Mouse (Mus musculus): ENCODE data around the gene Gramd1b. TPM values are rescaled to one million over a fixed set of nuclear protein-coding genes. Genes with fewer than 3 reads are reported as not detected.
A peak's percentile ranks its signal among the peaks of the same experiment; 100 is the strongest.

Gene Gramd1b
- total RNA-seq, 1 experiment from 2014 or later: 22.2 TPM

GRCm38 (mm10) chr9:40389175-40389574 is 142.0 kb downstream of the Gramd1b start:
- no peak for ATAC-seq (ENCODE audit: extremely low read depth, insufficient number of reproducible peaks, low FRiP score, poor library complexity, severe bottlenecking)

DNA sequence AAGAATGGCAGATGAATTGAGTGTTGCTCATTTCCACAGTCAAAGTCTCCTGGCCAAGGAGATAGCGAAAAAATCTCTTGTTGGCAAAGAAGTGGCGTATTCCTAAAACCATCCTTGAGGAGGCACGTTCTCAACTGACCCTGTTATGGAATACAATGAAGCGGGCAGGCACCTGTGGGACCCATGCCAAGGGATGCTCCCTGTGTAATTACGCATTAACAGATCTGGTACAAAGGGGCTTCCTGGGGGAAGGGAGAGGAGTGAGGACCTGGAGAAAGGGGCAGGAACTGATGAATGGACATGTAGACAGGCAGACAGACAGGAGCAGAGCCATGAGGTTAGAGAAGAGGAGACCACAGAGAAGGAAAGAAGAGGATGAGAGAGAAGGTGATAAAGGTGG is 146.4 kb downstream of the Gramd1b start:
- no peak for ATAC-seq (ENCODE audit: extremely low read depth, insufficient number of reproducible peaks, low FRiP score, poor library complexity, severe bottlenecking)

DNA sequence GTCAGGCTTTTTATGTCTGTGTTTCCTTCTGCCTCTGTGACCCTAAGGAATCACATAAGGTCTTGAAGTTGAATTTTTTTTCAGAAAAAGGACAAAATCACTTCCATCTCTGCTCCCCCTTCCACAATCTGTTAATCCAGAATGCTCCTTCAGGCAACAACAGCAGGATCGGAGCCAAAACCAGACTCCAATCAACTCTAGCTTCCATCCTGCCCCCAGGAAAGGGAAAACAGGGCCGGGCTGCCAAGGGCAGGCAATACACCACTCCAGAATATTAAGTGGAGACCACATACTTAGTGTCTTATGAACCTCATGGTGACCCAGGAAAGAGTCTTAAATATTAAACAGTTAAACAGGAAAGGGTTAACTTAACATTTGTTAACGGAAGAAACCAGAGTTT is 148.7 kb downstream of the Gramd1b start:
- no peak for ATAC-seq (ENCODE audit: extremely low read depth, insufficient number of reproducible peaks, low FRiP score, poor library complexity, severe bottlenecking)

DNA sequence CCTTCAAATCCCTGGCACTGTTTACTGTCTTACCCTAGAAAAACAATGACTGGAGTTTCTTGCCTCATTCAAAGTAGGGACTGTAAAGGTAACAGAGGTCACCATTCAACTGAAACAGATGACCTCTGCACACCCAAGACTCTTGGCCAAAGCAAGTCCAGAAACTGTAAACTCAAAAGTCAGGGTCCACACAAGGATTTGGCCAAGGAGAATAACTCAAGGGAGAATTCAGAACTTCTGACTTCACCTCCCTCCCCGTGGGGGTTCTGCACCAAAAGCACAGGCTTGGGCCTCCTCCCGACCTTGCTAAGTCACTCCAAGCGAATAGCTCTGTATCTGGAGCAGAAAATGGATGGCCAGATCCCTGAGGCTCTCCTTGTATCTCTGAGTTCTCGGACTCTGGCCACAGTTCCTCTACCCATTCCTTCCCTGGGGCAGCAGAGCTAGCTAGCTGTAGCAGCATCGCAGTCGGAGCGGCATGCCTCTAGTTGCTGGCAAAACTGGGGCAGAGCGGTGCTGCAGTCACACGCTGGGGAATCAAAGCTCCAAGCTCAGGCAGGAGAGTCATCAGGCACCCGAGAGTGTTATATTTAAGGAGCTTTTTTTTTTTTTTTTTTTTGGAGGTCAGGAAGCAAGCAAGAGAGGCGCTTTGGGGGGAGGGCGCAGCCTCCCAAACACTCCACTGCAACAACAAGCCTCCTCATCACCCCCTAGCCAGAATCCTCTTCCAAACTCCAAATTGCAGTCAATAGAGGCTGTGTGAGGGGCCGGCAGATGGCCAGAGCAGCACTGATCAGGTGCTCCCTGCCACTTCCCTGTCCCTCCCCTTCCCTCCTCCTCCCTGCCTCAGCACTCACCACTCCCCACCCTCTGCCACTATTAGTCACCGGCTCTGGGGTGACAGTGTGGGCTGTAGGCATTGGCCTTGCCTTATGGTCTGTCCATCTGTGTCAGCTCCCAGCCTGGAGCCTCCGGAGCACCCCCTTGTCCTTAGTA is 149.5 kb downstream of the Gramd1b start:
- 0 out of 2 replicates have a peak, but pooled peaks have one; percentile 9 for ATAC-seq (ENCODE audit: extremely low read depth, insufficient number of reproducible peaks, low FRiP score, poor library complexity, severe bottlenecking)

DNA sequence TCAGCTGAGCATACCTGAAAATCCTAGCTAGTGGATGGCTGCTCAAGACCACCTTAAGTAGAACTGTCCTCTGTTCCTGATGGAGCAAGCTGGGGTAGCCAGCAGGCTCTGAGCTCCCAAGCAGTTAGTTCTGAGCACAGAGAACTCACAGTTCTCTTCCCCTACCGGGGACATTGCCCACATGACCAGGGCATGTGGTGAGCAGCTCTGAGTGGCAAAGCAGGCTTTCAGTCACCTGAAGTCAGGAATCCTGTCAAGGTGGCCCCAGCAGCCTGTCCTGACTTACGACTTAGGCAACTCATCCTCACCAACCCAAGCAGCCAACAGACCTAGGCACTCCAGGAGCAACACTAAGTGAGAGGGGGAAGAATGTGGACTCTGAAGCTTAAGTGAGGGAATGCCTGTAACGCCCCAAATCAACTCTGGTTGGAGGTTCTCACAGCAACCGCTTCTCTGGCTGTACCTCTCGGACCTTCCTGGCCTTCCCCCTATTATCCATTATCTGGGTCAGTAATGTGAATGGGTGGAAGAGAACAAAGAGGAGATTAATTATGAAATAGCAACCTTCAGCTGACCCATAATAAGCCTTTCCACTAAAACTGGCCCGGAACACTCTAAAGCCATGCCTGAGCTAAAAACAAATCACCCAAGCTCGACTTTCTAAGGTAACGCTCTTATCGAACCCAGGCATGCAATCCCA is 154.3 kb downstream of the Gramd1b start:
- ATAC-seq (ENCODE audit: extremely low read depth, insufficient number of reproducible peaks, low FRiP score, poor library complexity, severe bottlenecking): no peak

DNA sequence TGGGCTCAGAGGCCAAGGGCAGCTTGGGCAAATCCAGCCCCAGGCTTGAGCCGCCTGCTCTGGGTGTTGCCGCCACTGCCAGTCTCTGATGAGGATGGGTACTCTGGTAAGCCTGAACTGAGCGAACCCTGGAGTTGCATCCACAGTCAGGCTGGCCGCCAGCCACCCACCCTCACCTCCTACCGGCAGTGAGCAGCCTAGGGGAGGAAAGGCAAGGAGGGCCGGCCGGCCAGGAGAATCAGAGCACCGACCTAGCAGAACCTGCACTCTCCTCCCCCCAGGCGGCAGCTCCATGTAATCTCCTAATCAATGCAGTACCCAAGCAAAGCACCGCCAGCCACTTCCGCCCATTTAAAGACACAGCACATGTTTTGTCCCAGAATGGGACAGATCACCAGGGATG is 155.0 kb downstream of the Gramd1b start:
- no peak for ATAC-seq (ENCODE audit: extremely low read depth, insufficient number of reproducible peaks, low FRiP score, poor library complexity, severe bottlenecking)

- no peak for ATAC-seq (ENCODE audit: extremely low read depth, insufficient number of reproducible peaks, low FRiP score, poor library complexity, severe bottlenecking)
Observed at GRCm38 (mm10) chr9:40375518-40375917, 155.7 kb downstream of the Gramd1b start.

GRCm38 (mm10) chr9:40374992-40375391 is 156.2 kb downstream of the Gramd1b start:
- ATAC-seq (ENCODE audit: extremely low read depth, insufficient number of reproducible peaks, low FRiP score, poor library complexity, severe bottlenecking): no peak

DNA sequence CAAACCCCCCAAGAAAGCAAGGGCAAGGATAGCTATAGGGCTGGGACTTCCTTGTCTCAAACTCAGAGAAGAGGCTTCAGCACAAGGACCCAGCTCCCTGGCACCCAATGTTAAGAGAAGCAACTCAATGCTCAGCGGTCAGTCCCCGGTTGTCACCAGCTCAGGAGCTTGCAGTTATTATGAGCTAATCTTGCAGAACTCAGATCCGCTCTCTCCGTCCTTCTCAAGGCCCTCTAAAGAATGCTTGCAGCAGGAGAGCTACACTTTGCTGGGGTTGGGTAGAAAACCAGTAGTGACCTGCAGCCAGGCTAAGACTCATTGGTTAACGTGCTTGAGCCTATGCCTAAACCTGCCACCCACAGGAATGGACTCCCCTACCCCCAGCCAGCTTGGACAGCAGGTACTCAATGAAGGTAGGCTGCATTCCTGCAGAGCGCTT is 156.6 kb downstream of the Gramd1b start:
- no peak for ATAC-seq (ENCODE audit: extremely low read depth, insufficient number of reproducible peaks, low FRiP score, poor library complexity, severe bottlenecking)

DNA sequence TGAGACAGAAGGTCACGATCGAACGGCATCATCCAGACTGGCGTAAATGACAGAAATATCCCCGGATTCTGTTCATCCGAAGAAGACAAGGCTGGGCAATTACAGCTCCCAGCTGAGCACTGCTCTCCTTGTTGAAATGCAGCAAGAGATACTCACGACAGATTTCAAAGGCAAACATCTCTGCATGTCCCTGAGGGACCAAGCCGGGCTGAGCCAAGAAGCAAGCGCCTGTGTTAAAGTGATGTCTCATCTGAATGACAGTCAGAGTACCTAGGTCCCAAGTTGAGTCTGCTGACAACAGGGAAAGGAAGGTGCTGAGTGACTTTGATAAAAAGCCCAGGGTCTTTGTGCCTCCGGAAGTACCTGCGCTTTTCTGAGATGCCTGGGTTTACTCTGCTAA is 157.1 kb downstream of the Gramd1b start:
- no peak for ATAC-seq (ENCODE audit: extremely low read depth, insufficient number of reproducible peaks, low FRiP score, poor library complexity, severe bottlenecking)

GRCm38 (mm10) chr9:40370151-40370550 is 161.0 kb downstream of the Gramd1b start:
- no peak for ATAC-seq (ENCODE audit: extremely low read depth, insufficient number of reproducible peaks, low FRiP score, poor library complexity, severe bottlenecking)

- no peak for ATAC-seq (ENCODE audit: extremely low read depth, insufficient number of reproducible peaks, low FRiP score, poor library complexity, severe bottlenecking)
Observed at GRCm38 (mm10) chr9:40366795-40367194, 164.4 kb downstream of the Gramd1b start.

DNA sequence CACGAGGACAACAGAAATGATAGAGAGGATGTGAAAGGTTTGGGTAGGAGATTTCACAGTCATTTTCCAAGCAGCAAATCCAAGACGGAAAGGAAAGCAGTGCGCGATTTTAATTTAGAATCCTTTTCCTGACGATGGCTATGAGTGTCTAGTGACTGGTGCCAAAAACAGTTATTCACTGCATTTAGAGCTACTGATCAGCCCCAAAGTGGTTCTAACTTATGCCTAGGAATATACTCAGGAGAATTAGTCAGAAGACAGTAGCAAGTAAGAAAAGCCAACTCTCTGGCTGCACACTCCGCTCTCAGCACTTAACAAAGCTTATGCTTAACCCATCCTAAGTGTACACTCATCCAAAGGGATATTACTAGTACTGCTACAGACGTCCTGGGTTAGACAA is 166.9 kb downstream of the Gramd1b start:
- no peak for ATAC-seq (ENCODE audit: extremely low read depth, insufficient number of reproducible peaks, low FRiP score, poor library complexity, severe bottlenecking)

DNA sequence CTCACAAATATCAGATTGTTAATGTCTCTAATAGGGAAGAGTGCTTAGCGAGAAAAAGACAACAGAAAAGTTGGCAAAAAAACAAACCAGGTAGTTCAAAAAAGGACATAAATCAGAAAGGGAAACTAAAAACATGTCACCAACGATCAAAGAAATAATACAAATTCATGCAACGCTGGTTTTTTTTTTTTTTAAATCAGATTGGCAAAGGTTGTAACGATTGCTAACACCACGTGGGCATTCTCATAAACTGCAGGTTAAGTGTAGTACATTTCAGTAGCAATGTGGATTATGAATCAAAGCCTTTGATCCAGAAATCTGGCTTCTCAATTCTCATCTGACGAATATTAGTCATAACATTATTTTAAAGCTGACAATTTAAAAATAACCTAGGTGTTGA is 169.2 kb downstream of the Gramd1b start:
- no peak for ATAC-seq (ENCODE audit: extremely low read depth, insufficient number of reproducible peaks, low FRiP score, poor library complexity, severe bottlenecking)

- ATAC-seq (ENCODE audit: extremely low read depth, insufficient number of reproducible peaks, low FRiP score, poor library complexity, severe bottlenecking): no peak
Observed at GRCm38 (mm10) chr9:40358408-40358896, 172.7 kb downstream of the Gramd1b start.

- no peak for ATAC-seq (ENCODE audit: extremely low read depth, insufficient number of reproducible peaks, low FRiP score, poor library complexity, severe bottlenecking)
Observed at GRCm38 (mm10) chr9:40356768-40357446, 174.3 kb downstream of the Gramd1b start.

- no peak for ATAC-seq (ENCODE audit: extremely low read depth, insufficient number of reproducible peaks, low FRiP score, poor library complexity, severe bottlenecking)
Observed at GRCm38 (mm10) chr9:40356368-40356767, 174.8 kb downstream of the Gramd1b start.

DNA sequence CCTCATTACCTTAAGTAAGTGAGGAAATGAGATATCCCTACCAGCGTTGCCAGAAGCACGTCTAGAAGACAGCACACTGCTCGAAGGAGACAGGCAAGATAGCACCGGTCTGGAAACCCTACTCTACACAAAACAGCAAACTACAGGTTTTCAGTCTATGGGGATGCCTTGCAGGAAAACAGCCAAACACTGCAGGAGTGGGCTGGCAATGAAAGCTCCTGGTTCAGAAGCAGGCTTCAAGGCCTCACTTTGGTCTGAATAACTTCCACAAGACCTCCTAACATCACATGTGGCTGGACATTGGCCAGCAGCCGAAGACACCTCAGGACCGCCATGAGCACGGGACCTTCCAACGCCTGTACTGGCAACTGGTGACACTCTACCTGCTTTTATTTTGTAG is 175.8 kb downstream of the Gramd1b start:
- no peak for ATAC-seq (ENCODE audit: extremely low read depth, insufficient number of reproducible peaks, low FRiP score, poor library complexity, severe bottlenecking)

GRCm38 (mm10) chr9:40353596-40353995 is 177.6 kb downstream of the Gramd1b start:
- ATAC-seq (ENCODE audit: extremely low read depth, insufficient number of reproducible peaks, low FRiP score, poor library complexity, severe bottlenecking): no peak

Measured in neutrophil, adult 5-6 weeks (primary cell).